Mouse (Mus musculus): ENCODE measurements around the gene Gm20388.

Gm20388 gene

DNA sequence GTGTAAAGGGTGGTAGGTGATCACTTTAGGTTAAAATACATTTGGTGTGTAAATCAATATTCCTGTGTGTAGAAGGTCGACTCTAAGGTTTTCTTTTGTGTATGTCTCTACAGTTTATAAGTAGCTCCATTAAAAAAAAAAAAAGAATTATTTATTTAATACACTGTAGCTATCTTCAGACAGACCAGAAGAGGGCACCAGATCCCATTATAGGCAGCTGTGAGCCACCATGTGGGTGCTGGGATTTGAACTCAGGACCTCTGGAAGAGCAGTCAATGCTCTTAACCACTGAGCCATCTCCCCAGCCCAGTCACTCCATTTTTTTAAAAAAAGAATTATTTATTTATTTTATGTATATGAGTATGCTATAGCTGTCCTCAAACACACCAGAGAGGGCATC is 3197.4 kb downstream of the Gm20388 start:
- in situ Hi-C loops (cut with MboI): no loop called here

DNA sequence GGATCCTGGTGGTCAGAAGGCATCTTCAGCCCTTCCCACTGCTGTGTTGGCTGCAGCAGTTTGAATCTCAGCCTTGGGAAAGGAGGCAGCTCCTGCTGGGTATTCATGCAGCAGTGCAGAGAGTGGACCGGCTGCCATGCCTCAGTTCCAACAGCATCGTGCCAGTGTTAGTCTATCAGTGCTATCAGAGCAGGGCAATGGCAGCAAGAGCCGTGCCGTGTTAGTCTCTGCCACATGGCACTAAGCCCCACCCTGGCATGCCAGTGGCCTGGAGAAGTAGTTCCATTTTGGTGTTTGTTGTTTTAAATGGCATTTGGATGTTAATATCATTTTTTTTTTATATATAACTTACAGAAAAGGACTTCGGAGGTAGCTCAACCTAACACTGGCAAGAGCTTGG is 3198.3 kb downstream of the Gm20388 start:
- in situ Hi-C loops (cut with MboI): no loop called here

DNA sequence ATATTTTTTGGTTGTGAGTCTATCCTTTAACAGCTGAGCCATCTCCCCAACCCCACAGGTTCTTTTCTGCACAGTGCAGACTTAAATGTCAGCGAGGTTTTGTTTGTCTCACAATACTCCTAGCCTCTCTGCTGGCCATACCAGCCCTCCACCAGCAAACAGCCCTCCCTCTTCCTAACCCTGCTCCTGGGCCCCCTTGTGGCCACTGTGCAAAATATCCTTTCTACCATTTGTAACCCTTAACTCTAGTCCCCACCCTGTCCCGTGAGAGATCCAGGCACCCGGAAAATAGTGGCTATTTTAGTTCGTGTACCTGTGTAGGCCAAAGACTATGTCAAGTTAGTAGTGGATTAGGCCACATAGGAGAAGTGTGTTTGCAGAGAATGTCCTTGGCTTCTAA is 3200.0 kb downstream of the Gm20388 start:
- in situ Hi-C loops (cut with MboI): no loop called here

DNA sequence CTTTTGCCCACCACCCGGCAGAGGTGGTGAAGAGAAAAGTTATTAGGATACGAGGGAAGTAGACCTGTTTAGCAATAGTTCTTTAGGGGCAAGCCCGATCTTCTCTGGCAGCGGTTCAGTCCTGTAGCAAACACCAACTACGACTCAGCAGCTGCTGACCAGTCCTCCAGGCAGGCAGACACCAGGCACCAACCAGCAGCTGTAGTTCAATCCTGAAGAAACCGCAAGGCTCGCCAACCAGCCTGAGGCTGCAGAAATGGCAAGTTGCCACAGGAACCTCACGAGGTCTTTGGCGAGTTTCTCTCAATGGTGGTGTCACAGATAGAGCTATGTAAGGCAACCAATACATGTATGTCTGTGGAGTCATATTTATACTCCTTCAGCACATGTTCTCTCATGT is 3202.3 kb downstream of the Gm20388 start:
- in situ Hi-C loops (cut with MboI): no loop called here

DNA sequence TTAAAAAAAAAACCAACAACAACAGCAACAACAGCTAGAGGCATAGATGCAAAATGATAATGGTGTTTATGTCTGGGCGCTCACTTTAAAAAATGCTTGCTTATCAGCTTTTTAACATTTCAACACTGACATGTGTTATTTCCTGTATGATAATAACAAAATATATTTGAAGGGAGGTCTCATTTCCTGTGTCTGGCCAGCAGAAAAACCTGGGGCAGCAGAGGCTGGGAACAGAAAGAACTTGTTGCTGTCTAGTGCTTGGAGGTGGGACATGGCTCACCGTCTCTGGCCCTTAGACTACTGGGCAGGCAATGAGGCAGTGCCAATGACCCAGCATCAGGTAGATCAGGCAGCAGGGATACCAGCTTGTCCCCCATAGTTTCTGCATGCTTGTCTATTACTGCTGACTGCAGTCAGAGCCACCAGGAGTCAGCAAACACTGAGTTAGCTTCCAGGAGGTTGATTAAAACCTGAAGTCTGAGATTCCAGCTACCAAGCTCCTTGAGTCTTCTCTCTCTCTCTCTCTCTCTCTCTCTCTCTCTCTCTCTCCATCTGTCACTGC is 3203.3 kb downstream of the Gm20388 start:
- in situ Hi-C loops (cut with MboI): no loop called here

DNA sequence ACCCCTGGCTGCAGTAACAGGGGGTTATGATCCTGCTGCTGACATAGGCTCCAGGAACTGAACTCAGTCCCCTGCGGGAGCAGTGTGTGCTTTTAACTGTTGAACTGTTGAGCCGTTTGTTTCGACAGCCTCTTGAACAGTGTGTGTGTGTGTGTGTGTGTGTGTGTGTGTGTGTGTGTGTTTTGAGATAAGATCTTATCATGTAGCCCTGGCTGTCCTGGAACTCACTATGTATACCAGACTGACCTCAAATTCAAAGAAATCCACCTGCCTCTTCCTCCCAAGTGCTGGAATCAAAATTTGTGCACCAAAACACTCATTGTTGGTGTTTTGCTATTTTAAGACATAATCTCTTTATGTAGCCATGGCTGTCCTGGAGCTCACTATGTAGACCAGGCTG is 3204.0 kb downstream of the Gm20388 start:
- in situ Hi-C loops (cut with MboI): no loop called here

DNA sequence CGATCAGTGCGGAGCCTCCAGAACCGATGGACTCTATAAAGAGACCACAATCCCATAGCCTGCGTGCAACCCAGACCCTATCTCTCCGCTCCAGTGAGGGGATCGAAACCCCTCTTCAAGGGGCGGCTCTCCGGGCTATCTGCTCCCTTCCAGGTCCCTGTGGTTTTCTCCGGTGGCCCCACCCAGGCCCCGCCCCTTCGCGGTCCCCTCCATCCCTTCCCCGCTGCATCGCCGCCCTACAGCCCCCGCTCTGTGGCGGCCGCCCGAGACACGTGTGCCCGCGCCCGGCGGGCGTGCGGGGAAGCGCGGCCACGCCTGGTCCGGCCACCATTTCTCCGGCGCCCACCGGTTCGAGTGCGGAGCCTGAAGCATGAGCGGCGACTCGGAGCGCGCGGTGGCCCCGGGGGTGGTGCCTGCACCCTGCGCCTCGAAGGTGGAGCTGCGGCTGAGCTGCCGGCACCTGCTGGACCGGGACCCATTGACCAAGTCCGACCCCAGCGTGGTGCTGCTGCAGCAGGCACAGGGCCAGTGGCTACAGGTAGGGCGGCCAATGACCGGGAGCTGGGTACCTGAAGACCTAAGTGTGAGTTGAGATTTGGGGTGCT is 3206.6 kb downstream of the Gm20388 start, which contains the start of gene Cpne7:
TSS of gene Cpne7 (plus strand) at position 248 of the 605 bp plus-strand sequence.
- in situ Hi-C loops (cut with MboI): no loop called here

DNA sequence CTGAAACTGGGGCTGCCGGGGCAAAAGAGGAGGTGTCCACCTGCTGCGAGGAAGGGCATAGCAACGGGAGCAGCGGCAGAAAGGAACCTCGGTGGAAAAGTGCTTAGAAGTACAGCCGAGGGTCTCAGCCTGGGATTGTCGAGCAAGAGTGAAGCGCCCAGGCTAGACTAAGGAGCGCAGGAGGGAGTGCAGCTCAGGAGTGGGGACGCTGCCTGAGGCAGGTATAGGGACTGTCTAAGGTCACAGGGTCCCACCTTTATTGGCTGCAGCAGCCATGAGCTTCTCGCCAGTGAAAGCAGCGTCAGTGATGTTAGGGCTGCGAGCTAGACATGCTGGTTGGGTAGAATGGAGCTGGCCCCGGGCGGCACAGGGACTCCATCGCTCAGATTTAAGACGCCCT is 3207.1 kb downstream of the Gm20388 start:
- in situ Hi-C loops (cut with MboI): no loop called here

DNA sequence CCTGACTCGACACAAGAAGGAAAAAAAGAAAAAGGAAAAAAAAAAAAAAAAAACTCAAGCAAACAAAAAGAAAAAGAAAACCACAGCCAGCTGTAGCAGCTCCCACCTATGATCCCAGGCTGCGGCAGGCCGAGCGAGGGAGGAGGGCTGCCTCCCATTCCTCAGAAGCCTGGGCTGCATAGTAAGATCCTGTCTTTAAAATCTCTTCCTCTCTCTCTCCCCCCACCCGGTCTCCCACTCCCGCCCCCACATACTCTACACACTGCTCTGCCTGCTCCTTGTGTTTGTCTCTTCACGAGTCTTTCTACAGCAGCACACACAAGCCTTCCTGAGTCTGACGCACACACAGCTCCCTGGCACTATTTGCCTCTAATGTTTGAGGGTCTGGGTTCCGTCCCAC is 3211.4 kb downstream of the Gm20388 start:
- in situ Hi-C loops (cut with MboI): no loop called here

DNA sequence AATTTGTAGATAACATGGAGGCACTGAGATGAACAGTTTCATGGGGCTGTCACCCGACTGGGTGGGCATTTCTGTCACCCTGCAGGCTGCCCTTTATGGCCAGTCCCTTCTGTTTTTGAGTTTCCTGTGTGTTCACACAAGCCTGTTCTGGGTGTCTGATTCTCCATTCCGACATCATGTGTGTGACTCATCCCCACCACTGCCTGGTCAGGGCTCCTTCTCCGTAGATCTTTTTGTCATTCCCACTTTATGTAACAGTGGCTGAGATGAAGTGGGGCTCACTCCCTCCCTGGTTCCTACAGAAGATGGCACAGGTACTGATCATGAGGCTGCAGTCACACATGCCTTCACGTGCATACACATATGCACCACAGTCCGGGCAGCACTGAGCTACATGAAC is 3212.0 kb downstream of the Gm20388 start:
- in situ Hi-C loops (cut with MboI): no loop called here

DNA sequence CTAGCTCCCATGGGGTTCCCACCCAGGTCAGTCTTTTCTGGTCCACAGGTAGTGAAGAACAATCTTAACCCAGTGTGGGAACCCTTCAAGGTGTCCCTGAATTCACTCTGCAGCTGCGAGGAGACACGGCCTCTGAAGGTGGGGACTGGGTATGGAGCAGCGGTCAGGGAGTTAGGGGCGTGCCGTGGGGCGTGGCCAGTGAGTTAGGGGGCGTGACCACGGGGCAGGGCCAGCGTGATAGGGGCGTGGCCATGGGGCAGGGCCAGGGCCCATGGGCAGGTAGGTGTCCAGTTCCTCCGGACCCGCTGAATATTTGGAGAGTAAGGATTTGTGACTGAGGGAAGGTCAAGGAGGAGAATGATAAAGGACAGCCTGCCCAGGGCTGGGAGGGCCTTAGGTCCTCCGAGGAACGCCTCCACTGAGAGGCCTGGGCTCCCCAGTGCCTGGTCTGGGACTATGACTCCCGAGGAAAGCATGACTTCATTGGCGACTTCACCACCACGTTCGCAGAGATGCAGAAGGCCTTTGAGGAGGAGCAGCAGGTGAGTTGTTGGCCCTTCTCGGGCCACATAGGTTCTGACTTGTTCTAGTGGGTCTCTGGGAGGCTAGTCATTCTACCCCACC is 3215.7 kb downstream of the Gm20388 start:
- in situ Hi-C loops (cut with MboI): no loop called here

DNA sequence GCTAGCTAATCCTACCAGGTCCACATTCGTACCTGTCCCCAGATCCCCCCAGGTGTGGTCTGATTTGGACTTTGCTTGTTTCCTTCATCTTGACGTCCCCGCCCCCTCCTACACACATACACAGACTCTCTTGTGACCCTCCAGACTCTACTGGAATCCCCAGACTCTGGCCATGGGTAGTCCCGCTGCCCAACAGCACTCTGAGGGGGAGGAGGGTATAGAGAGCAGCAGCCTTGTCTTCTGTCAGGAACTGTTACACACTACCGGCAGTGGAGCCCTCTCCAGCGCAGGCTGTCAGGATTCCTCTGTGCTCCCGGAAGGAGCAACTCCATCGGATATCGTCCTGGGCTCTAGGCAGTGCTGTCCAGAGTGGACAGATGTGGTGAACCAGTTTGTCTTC is 3220.4 kb downstream of the Gm20388 start:
- in situ Hi-C loops (cut with MboI): no loop called here

DNA sequence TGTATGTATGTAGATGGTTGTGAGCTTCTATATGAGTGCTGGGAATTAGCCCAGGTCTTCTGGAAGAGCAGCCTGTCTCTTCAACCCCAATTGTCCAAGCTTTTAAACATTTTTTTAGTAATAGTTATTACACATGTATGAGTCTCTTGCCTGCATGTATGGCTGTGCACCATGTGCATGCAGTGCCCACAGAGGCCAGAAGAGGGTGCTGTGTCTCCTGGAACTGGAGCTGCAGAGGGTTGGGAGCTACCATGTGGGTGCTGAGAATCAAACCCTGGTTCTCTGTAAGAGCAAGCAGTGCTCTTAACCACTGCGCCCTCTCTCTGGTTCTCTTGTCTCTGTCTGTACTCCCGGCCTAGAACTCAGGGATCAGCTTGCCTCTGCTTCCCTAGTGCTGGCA is 3222.3 kb downstream of the Gm20388 start:
- in situ Hi-C loops (cut with MboI): no loop called here

DNA sequence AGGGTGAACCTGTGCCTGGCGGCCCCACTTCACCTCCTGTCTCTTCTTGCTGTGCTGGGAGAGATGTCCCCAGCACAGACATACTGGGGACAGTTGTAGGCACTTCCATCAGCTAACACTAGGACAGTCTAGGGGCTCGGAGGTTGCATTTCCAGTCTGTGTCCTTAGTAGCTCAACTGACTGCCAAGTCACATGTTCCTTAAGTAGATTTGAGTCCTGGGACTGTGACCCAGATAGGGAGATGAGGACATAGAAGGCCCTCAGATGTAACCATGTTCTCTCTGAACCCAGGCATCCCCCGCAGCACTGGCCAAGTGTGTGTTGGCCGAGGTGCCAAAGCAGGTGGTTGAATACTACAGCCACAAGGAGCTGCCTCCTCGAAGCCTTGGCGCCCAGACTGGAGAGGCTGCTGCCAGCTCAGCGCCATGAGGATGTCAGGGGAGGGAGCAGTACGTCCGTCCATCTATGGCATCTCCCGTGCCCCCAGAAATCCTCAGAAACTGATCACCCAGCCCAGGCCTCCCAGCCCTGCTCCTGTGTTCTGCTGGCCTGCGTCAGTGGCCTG is 3223.6 kb downstream of the Gm20388 start:
- in situ Hi-C loops (cut with MboI): no loop called here

DNA sequence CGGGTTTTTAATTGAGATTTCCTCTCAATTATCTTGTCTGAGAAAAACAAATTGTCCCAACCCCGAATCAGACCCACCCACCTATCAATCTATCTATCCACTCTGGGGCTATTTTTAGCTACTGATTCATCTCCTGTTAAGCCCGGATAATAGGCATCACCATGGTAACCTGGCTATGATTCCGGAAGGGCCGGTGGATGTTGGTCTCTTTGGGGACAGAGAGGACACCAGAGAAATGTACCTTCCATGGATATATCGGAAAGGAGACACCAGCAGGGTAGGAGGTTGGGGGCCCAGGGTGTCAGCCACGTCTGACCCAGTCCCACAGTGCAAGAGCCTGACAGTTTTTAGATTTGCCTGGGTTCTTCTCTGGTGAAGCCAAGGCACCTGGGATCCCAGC is 3224.8 kb downstream of the Gm20388 start:
- in situ Hi-C loops (cut with MboI): no loop called here

DNA sequence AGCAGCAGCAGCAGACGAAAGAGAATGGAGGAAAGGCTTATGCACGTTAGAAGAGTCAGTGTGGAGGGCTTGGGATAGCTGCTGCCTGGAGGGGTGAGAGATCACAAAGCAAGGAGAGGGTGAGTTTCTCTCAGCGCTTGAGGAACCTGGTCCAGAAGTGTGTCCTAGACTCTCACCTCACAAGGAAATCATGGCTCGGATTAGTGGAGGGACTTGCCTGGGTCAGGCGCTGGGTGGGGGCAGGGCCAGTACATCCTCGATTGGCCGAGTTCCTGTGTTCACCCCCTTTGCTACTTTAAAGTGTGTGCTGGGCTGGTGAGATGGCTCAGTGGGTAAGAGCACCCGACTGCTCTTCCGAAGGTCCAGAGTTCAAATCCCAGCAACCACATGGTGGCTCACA is 3225.2 kb downstream of the Gm20388 start:
- in situ Hi-C loops (cut with MboI): no loop called here

DNA sequence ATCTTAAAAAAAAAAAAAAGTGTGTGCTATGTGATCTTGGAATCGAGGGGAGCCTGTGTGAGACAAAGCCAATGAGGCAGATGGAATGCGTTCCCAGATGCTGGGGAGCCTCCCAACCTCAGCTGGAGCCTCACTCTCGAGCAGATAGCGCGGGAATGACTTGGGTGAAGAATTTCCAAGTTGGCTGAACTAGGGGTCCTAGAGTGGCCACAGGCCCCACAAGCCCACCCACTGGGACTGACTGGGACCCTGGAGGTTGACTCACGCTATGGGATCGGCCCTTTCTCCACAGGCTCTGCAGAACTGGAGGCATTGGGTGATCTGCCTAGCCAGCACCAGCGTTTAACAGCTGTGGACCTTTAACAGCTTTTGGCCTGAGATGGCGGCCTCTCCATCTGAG is 3225.6 kb downstream of the Gm20388 start:
- in situ Hi-C loops (cut with MboI): no loop called here

DNA sequence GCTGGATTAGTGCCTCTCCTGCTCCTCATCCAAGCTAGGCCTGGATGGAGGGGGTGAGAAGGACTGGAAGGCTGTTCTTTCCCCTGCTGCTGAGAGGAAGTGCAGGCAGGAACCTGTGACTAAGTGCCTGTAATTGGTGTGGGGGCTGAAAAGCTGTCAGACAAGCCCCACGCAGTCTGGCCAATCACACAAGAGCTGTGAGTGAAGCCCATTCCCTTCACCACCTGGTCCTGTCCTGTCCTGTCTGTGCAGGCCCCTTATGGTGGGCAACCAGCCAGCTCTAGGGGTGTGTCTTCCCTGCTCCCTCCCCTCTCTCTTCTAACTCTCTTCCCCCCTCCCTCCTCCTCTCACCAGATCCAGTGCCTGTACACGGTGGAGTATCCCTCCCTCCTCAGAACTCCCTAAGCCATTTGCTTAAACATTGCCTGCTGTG is 3227.0 kb downstream of the Gm20388 start:
- in situ Hi-C loops (cut with MboI): no loop called here

DNA sequence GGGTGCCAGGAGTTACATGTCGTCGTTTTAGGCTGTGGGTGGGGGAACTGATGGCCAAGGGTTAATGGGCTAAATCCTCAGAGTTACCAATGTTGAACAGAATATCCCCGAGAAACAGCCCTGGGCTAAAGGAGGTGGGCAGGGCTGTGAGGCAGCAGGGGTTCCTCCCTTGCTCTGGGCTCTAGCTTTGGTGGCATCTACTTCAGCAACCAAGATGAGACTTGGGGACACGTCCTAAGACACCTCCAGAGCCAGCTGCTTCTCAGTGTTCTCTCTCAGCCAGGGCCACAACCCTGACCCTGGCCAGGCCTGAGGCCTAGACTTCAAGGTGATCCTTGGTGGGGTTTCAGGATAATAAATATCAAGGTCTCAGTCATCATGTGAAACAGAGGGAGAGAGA is 3228.1 kb downstream of the Gm20388 start:
- in situ Hi-C loops (cut with MboI): no loop called here

DNA sequence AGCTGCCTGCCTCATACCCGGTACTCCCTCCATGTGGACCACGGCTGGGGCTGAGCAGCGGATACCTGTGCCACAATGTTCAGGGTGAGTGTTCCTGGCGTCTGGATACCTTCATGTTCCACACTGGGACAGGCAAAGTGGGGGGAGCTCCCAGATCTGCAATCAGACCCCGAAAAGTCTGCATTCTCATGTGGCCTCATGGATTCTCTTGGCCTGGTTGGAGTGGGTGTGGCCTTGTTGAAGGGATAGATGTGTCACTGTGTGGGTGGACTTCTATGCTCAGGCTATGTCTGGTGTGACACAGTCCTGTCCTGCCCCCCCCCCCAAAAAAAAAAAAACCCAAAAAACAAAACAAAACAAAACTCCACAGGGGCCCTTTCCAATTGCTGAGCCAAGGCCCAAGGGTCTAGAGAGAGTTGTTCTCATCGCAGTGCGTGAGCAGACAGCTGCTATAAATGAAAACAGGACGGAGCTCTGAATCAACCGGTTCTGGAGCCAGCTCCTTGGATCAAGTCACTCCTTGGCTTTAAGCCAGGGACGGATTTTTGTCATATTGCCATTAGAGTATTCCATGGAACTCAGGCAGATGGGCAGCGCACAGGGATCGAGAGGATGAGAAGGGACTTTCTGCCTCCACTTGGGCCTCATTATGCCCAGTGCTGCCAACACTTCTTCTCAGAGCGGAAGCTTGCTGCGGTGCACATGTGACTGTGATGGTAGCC is 3231.3 kb downstream of the Gm20388 start:
- in situ Hi-C loops (cut with MboI): no loop called here

DNA sequence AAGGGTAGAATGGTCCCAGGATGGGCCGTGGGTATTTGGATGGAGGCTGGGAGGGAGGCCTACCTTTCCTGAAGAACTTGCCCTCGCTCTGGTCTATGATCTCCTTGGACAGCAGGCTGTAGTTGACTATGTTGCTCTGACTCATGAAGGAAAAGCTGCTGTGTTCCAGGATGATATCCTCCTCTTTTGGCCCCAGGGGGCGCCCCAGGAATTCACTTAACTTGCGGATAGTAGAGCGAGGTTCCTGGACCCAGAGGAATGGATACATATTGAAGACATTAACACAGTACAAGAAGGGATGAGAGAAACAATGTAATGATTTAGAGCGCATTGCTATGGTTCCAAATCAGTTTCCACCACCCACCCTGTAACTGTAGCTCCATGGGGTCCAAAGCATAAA is 3234.6 kb downstream of the Gm20388 start:
- in situ Hi-C loops (cut with MboI): no loop called here

DNA sequence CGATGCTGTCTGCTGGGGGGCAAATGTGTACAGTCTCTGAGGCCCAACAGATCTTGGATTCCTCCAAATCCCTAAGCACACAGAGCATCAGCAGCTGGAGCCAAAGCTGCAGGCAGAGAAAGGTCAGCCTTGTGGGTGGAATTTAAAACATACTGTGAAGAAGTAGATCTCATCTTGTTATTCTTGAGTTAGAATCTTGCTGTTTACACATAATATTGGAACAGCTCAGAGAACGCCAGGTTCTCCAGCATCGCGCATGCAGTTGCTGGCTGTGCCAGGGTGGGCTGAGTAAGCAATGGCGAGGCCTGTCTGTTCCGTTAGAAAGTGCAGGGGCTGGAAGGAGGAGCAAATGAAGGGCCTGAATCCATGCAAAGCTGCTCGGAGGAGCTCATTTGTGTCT is 3235.7 kb downstream of the Gm20388 start:
- in situ Hi-C loops (cut with MboI): no loop called here

DNA sequence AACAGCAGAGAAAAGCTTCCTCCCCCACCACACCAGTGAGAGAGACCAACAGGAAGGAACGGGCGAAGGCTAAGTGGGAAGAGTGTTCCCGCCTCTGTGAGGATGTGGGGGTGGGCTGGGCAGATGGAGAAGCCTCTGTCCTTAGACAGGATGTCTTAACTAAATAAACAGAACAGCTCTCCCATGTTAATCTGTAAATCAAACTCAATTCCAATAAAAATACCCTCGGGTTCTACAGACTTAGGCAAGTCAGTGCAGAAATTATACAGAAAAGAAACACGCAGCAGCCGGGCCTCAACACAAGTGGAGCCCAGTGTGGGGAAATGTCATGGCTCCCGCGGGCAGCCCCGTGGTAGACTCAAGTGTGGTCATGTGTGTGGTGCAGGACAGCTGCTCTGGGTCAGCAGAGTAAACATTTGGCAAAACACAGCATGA is 3240.1 kb downstream of the Gm20388 start:
- in situ Hi-C loops (cut with MboI): no loop called here
